Mouse (Mus musculus): ENCODE measurements around the gene Rbpj. TPM values are rescaled to one million over a fixed set of nuclear protein-coding genes. Genes with fewer than 3 reads are reported as not detected.

Gene Rbpj
- total RNA-seq (2021), result 10 to 100 TPM; 22.1 to 22.5 TPM
- long read RNA-seq, experiment 1, full-length matches to known transcripts, result 13 of 22 reads
- long read RNA-seq, experiment 1, partial matches to known transcripts, result 1 of 22 reads
- long read RNA-seq, experiment 1, other reads (novel, unspliced or antisense), result 8 of 22 reads
- long read RNA-seq, experiment 2, full-length matches to known transcripts, result 10 of 17 reads
- long read RNA-seq, experiment 2, partial matches to known transcripts, result 1 of 17 reads
- long read RNA-seq, experiment 2, other reads (novel, unspliced or antisense), result 6 of 17 reads

DNA sequence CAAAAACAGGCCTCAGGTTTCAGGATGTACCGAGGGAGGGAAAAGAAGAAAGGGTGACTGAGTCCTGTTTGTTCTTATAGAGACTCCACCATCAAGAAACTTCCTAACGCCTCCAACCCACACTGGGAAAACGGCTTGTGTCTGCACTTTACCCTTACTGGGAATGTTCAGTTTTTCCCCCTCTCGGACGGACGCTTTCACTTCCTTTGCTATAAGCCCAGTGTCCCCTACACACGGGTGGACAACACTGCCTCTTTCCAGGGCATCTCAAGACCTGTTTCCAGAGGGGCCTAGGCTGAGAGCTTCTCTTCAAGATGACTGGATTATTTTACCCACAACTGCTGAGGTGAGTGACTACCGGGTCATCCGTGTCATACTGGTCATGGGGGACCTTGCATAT is at the start of gene Rbpj:
Gene Rbpj, plus strand, starts transcription at position 270 of the 400 bp plus-strand sequence.
- intact Hi-C loops (cut with DNase I; ENCODE audit: low total_unique reads), result no loop called here
- DNase-seq, result no peak

- DNase-seq, result no peak
These were observed 45.2 kb upstream of the Rbpj start for GRCm38 (mm10) chr5:53420777-53421176.

GRCm38 (mm10) chr5:53421291-53421690 is 44.7 kb upstream of the Rbpj start:
- intact Hi-C loops (cut with DNase I; ENCODE audit: low total_unique reads), result loop anchor here (5.0 kb wide), 1 partner anchor 44 kb away; no protein-coding TSS in a partner anchor
- DNase-seq, result no peak

More at GRCm38 (mm10) chr5:53420777-53421176, 45.2 kb upstream of the Rbpj start:
- intact Hi-C loops (cut with DNase I; ENCODE audit: low total_unique reads), result loop anchor here (5.0 kb wide), 1 partner anchor 43 kb away; no protein-coding TSS in a partner anchor

DNA sequence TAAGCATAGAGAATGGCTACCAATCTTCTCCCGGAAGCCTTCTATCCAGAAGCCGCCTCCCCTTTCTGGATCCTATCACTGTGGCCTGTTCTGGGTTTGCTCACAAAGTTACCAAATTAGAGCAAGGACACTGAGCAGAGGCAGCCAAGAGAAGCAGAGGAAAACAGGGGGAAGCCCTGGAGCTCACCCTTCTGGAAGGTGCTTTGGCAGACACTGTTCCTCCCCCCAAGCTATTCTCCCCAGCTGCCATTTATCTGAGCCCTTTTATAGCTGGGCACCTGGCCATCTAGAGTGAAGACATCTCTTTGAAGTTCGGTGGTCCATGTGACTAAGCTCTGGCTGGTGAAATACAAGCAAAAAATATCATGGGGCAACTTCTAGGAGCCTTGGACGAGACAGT is 38.5 kb upstream of the Rbpj start:
- intact Hi-C loops (cut with DNase I; ENCODE audit: low total_unique reads), result no loop called here
- DNase-seq, result no peak

DNA sequence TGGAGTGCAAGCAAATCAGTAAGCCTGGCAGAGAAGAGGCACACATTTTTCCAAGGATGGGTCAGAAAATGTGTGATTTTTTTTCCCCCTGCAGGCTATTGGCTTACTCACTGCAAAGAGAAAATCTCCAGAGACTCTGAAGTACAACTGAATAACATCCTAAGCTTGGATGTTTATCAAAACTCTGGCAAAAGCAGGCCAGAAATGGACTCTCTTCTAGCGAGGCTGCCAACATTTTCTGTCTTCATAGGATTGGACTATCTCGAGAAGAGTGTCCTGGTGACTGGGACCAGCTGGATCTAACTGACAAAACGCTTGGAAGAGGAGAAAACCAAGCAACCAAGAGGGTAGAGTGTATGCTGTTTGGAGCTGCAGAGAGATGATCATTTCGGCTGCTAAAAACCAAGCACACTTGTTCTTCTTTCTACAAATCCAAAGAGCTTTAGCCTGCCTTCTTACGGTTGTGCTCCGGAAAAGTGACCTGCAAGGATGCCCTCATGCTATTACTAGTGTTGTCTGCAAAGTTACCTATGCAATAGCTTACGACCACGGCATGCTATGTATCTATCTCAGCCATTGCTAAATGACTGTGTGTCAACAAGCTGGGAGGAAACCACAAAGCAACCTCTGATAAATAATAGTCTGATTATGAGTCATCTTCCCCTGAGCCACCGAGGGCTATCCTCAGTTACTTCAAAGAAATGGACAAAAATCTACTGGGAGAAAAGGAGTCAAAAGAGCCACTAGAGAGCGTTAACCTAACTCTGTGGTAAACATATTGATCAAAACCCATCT is 36.1 kb upstream of the Rbpj start:
- intact Hi-C loops (cut with DNase I; ENCODE audit: low total_unique reads), result no loop called here

GRCm38 (mm10) chr5:53432451-53432850 is 33.5 kb upstream of the Rbpj start:
- intact Hi-C loops (cut with DNase I; ENCODE audit: low total_unique reads), result no loop called here
- DNase-seq, result no peak

More for the DNA sequence above, 36.1 kb upstream of the Rbpj start:
- peak; percentile 35 for DNase-seq

GRCm38 (mm10) chr5:53436905-53437632 is 28.9 kb upstream of the Rbpj start:
- DNase-seq, result no peak
- intact Hi-C loops (cut with DNase I; ENCODE audit: low total_unique reads), result no loop called here

DNA sequence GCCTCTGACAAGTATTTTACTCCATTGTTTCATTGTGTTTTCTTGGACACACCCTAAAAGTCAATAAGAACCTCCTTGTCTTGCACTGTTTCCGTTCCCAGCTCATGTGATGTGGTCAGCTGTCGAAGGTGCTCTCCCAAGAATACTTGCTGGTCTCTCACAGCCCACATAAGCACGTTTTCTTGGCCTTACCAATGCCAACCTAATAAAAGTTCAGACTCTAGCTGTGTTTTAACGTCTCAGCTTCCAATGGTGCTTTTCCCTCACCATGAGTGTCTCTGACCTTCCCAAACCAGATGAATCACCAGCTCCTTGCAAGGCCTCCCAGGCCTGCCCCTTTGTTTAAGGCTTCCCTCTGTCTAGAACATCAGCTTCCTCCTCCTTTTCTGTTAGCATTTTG is 28.2 kb upstream of the Rbpj start:
- no peak for DNase-seq
- intact Hi-C loops (cut with DNase I; ENCODE audit: low total_unique reads), result no loop called here

DNA sequence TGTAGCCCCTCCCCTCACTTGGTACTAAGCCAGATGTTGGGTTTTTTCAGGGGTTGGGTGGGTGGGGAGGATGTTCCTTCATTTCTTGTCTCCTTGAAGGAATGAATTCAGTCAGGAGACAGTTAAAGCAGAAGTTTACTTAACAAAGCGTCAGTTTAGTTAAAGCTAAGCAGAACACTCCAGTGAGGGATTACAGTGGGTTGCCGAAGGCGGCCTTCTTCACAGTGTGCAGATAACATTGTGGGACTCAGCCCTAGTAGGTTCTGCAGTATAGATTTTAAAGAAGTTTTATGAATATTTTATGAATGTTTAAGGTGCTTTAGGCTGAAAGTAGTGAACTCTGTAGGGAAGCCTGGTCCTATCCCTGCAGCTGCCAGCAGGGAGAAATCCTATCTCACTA is 27.7 kb upstream of the Rbpj start:
- intact Hi-C loops (cut with DNase I; ENCODE audit: low total_unique reads), result no loop called here
- DNase-seq, result no peak

- intact Hi-C loops (cut with DNase I; ENCODE audit: low total_unique reads), result no loop called here
- no peak for DNase-seq
These were observed 26.3 kb upstream of the Rbpj start for GRCm38 (mm10) chr5:53439655-53440054.

GRCm38 (mm10) chr5:53444030-53444429 is 21.9 kb upstream of the Rbpj start:
- DNase-seq, result no peak
- intact Hi-C loops (cut with DNase I; ENCODE audit: low total_unique reads), result no loop called here

DNA sequence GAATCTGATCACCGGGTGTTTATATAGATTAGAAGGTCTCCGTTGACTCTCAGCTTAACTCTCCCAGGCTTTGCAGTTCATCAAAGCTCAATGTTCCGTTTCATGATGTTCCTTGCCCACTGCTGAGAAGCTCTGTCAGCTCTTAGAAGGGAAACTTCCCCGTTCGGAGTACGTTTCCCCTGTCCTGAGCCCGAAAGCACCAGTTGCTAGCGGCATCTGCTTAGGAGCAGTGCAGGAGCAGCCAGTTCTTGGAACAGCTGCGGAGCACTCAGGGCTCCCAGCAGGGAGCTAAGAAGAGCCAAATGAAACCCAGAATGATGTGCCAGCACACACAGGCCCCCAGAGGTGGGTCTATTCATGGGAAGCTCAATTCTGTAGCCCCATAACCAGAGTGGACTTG is 15.0 kb upstream of the Rbpj start:
- DNase-seq, result peak; percentile 47
- intact Hi-C loops (cut with DNase I; ENCODE audit: low total_unique reads), result no loop called here

- intact Hi-C loops (cut with DNase I; ENCODE audit: low total_unique reads), result no loop called here
- DNase-seq, result no peak
These were observed 14.1 kb upstream of the Rbpj start for GRCm38 (mm10) chr5:53451829-53452228.

DNA sequence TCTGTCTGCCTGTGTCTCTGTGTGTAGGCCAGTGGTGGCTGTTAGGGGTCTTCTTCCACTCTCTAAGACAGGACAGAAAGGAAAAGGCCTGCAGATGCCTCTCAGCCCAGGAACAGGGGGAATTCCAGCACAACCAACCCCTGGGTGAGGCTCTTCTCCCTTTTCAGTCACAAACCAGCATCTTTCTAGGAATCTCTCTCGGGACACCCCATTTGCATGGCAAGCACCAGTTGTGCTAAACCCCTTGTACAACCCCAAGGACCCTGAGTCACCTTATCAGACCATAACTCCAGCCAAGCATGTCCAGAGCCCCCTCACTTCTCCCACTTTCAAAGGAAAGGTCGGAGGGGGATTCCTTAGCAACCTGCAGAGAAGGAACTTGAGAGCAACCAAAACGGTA is 13.0 kb upstream of the Rbpj start:
- no peak for DNase-seq
- intact Hi-C loops (cut with DNase I; ENCODE audit: low total_unique reads), result no loop called here

DNA sequence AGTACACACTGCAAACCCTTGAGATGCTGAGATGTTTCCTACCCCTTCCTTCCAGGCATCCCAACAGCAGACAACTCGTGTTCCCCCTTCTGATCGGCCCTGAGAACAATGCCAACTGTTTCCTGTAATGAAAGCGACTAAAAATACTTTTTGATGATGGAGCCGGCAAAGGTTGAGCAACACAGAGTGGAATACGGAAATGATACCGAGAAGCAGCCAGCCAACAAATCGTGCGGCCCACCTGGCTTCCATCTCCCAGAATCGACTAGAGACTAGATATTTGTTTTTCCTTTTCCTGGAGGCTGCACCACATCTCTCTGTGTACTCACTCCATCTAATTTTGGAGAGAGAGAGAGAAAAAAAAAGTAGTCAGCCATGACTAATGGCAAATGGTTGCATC is 11.2 kb upstream of the Rbpj start:
- intact Hi-C loops (cut with DNase I; ENCODE audit: low total_unique reads), result no loop called here

DNA sequence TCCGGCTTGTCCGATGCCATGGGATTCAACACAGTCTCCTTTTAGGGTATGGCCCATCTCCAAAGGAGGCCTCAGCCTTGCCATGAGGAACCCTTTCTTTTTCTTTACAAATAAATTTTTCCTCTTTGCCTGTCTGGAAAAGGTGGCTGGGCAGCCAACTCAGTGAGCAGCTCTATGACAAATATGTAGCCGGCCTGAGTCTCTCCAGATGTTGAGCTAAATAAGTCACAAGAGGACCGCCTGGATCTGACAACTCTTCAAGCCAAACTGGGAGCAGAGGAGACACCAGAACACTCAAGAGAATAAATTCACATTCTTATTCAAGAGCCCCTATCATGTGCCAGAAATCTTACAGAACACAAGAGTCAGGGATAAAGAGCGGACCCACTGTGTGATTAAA is 10.5 kb upstream of the Rbpj start:
- intact Hi-C loops (cut with DNase I; ENCODE audit: low total_unique reads), result no loop called here
- DNase-seq, result no peak

More for the DNA sequence above, 11.2 kb upstream of the Rbpj start:
- no peak for DNase-seq

DNA sequence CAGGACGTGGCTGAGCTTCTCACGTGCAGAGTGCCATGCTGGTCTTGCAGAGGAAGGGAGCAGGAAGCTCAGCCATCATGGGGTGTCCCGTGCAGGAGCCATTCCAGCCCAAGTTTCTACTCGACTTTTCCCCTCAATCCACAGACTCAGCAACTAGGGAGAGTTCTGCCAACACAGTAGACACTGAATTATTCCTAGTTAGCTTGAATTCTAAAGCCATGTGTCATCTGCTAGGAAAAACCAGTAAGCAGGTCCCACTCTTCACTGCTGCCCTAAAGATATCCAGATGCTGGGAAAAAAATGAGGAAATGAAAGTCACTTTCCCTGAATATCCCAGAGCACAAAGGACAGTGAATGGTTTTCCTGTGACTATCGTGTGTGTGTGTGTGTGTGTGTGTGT is 5.8 kb upstream of the Rbpj start:
- intact Hi-C loops (cut with DNase I; ENCODE audit: low total_unique reads), result no loop called here
- DNase-seq, result no peak

- DNase-seq, result no peak
- intact Hi-C loops (cut with DNase I; ENCODE audit: low total_unique reads), result no loop called here
These were observed 2.6 kb upstream of the Rbpj start for GRCm38 (mm10) chr5:53463098-53464018.
